ENCODE assay signal across 9 mouse cellular contexts in genomic region chr7:115000796-115001524, GRCm38 (mm10).
A peak's percentile ranks its signal among the peaks of the same experiment; 100 is the strongest.
DNase-seq lines count a peak whose midpoint lies in the region; ATAC-seq and TF ChIP-seq lines count a peak whose summit lies in the region.
"Had no signal": no experiment of that assay in that cellular context is flagged by ENCODE, and none has a peak within 500 bp of the region (broad histone marks: within the 10 kb centered on the region; RNA-seq: fewer than 3 reads in every experiment).

No protein-coding gene starts in this region.

- no peak for ATAC-seq in midbrain, postnatal 0 days (ENCODE audit: low FRiP score)
- ATAC-seq in midbrain, embryonic 13.5 days, result no peak
- ATAC-seq in heart, embryonic 12.5 days (ENCODE audit: insufficient number of reproducible peaks, low FRiP score), result no peak
- ATAC-seq in lung, embryonic 14.5 days (ENCODE audit: insufficient read depth), result peak; percentile 84; the same call in 1 of the 2 replicates
- no peak for ATAC-seq in liver, postnatal 0 days

- no peaks in the 10 kb centered on the region for H3K27me3 ChIP-seq in midbrain, postnatal 0 days (ENCODE audit: insufficient read depth, low read length)
- no peaks in the 10 kb centered on the region for H3K27me3 ChIP-seq in midbrain, embryonic 13.5 days
- no peaks in the 10 kb centered on the region for H3K27me3 ChIP-seq in heart, embryonic 12.5 days (replicated peaks)
- H3K27me3 ChIP-seq in lung, embryonic 14.5 days (ENCODE audit: insufficient read depth, low read length), result no peaks in the 10 kb centered on the region
- no peaks in the 10 kb centered on the region for H3K27me3 ChIP-seq in splenic B cell, adult 2 months (ENCODE audit: control insufficient read depth, insufficient read depth, low read length, poor library complexity, severe bottlenecking)
- H3K27me3 ChIP-seq in liver, postnatal 0 days (ENCODE audit: insufficient read depth, low read length), result no peaks in the 10 kb centered on the region
- H3K27me3 ChIP-seq in forebrain, embryonic 10.5 days (ENCODE audit: poor library complexity, severe bottlenecking), result no peaks in the 10 kb centered on the region
- H3K27me3 ChIP-seq: midbrain, embryonic 12.5 days had no signal

- H3K4me1 ChIP-seq in midbrain, postnatal 0 days (ENCODE audit: insufficient read depth, low read length), result no peaks in the 10 kb centered on the region
- H3K4me1 ChIP-seq in midbrain, embryonic 13.5 days (replicated peaks), result no peaks in the 10 kb centered on the region
- peaks cover 11% of the 10 kb centered on the region for H3K4me1 ChIP-seq in heart, embryonic 12.5 days (replicated peaks)
- H3K4me1 ChIP-seq in lung, embryonic 14.5 days (ENCODE audit: insufficient read depth), result peaks cover 8% of the 10 kb centered on the region; the same call in 1 of the 2 replicates
- H3K4me1 ChIP-seq in liver, postnatal 0 days (ENCODE audit: insufficient read depth), result no peaks in the 10 kb centered on the region
- H3K4me1 ChIP-seq in forebrain, embryonic 10.5 days, result no peaks in the 10 kb centered on the region
- H3K4me1 ChIP-seq: midbrain, embryonic 12.5 days had no signal

- H3K4me3 ChIP-seq in midbrain, postnatal 0 days (ENCODE audit: low read depth, low read length), result no peak overlapping the region
- H3K4me3 ChIP-seq in midbrain, embryonic 13.5 days (replicated peaks), result no peak overlapping the region
- H3K4me3 ChIP-seq in heart, embryonic 12.5 days, result no peak overlapping the region
- H3K4me3 ChIP-seq in lung, embryonic 14.5 days (ENCODE audit: low read depth, low read length), result no peak overlapping the region
- no peak overlapping the region for H3K4me3 ChIP-seq in liver, postnatal 0 days (ENCODE audit: low read depth, low read length)
- no peak overlapping the region for H3K4me3 ChIP-seq in forebrain, embryonic 10.5 days
- H3K4me3 ChIP-seq: midbrain, embryonic 12.5 days had no signal

- no peak overlapping the region for H3K9ac ChIP-seq in midbrain, postnatal 0 days (replicated peaks; ENCODE audit: low read length, poor library complexity, severe bottlenecking)
- H3K9ac ChIP-seq in midbrain, embryonic 13.5 days (replicated peaks), result no peak overlapping the region
- no peak overlapping the region for H3K9ac ChIP-seq in heart, embryonic 12.5 days
- H3K9ac ChIP-seq in lung, embryonic 14.5 days, result no peak overlapping the region
- H3K9ac ChIP-seq in liver, postnatal 0 days (replicated peaks), result no peak overlapping the region
- H3K9ac ChIP-seq: midbrain, embryonic 12.5 days had no signal

- DNase-seq in midbrain, postnatal 0 days (ENCODE audit: low spot score), result peak; percentile 53
- peak; percentile 79 for DNase-seq in lung, embryonic 14.5 days
- DNase-seq in splenic B cell, adult 2 months (ENCODE audit: low read depth, low spot score), result peak; percentile 75
- no peak for DNase-seq in thymus, postnatal 14 days
- DNase-seq in liver, postnatal 0 days, result no peak
- DNase-seq in forebrain, embryonic 10.5 days (ENCODE audit: extremely low spot score, low spot score), result no peak

- no peaks in the 10 kb centered on the region for H3K36me3 ChIP-seq in midbrain, postnatal 0 days (ENCODE audit: insufficient read depth, low read length)
- H3K36me3 ChIP-seq in midbrain, embryonic 13.5 days, result no peaks in the 10 kb centered on the region
- H3K36me3 ChIP-seq in heart, embryonic 12.5 days, result no peaks in the 10 kb centered on the region
- no peaks in the 10 kb centered on the region for H3K36me3 ChIP-seq in lung, embryonic 14.5 days (ENCODE audit: insufficient read depth)
- H3K36me3 ChIP-seq in splenic B cell, adult 2 months (ENCODE audit: control insufficient read depth, insufficient read depth, low read length, poor library complexity, severe bottlenecking), result no peaks in the 10 kb centered on the region
- no peaks in the 10 kb centered on the region for H3K36me3 ChIP-seq in liver, postnatal 0 days (replicated peaks; ENCODE audit: insufficient read depth, low read length)
- no peaks in the 10 kb centered on the region for H3K36me3 ChIP-seq in forebrain, embryonic 10.5 days (replicated peaks)
- H3K36me3 ChIP-seq: midbrain, embryonic 12.5 days had no signal

- 87% methylated on average over 7 of the region's 7 CpGs for WGBS in midbrain, postnatal 0 days
- 87% methylated on average over 7 of the region's 7 CpGs for WGBS in midbrain, embryonic 13.5 days
- WGBS in heart, embryonic 12.5 days, result 39% methylated on average over 7 of the region's 7 CpGs
- WGBS in lung, embryonic 14.5 days, result 36% methylated on average over 7 of the region's 7 CpGs
- WGBS in liver, postnatal 0 days (ENCODE audit: insufficient replicate concordance), result 46% methylated on average over 7 of the region's 7 CpGs
- WGBS in forebrain, embryonic 10.5 days, result 93% methylated on average over 7 of the region's 7 CpGs

- no peaks in the 10 kb centered on the region for H3K9me3 ChIP-seq in midbrain, postnatal 0 days (ENCODE audit: low read length)
- no peaks in the 10 kb centered on the region for H3K9me3 ChIP-seq in midbrain, embryonic 13.5 days
- H3K9me3 ChIP-seq in heart, embryonic 12.5 days (replicated peaks), result no peaks in the 10 kb centered on the region
- H3K9me3 ChIP-seq in lung, embryonic 14.5 days (ENCODE audit: low read depth, low read length), result no peaks in the 10 kb centered on the region
- H3K9me3 ChIP-seq in liver, postnatal 0 days (ENCODE audit: low read length), result no peaks in the 10 kb centered on the region
- no peaks in the 10 kb centered on the region for H3K9me3 ChIP-seq in forebrain, embryonic 10.5 days
- H3K9me3 ChIP-seq: midbrain, embryonic 12.5 days had no signal

- no peak for TF ChIP-seq CTCF in midbrain, postnatal 0 days (IDR thresholded peaks at IDR 0.05)
- no peak for TF ChIP-seq CTCF in lung, embryonic 14.5 days (IDR thresholded peaks at IDR 0.05; ENCODE audit: low read depth)
- no peak for TF ChIP-seq CTCF in liver, postnatal 0 days (IDR thresholded peaks at IDR 0.05; ENCODE audit: low read depth)

- no peak overlapping the region for H3K4me2 ChIP-seq in midbrain, postnatal 0 days (ENCODE audit: low read depth, low read length, poor library complexity, severe bottlenecking)
- no peak overlapping the region for H3K4me2 ChIP-seq in midbrain, embryonic 13.5 days (replicated peaks)
- H3K4me2 ChIP-seq in heart, embryonic 12.5 days, result no peak overlapping the region
- H3K4me2 ChIP-seq in lung, embryonic 14.5 days, result no peak overlapping the region
- H3K4me2 ChIP-seq in liver, postnatal 0 days (ENCODE audit: low read depth, low read length), result no peak overlapping the region
- H3K4me2 ChIP-seq: midbrain, embryonic 12.5 days had no signal

- H3K27ac ChIP-seq in midbrain, postnatal 0 days (ENCODE audit: low read depth, low read length), result no peak overlapping the region
- no peak overlapping the region for H3K27ac ChIP-seq in midbrain, embryonic 13.5 days
- H3K27ac ChIP-seq in heart, embryonic 12.5 days (ENCODE audit: poor library complexity, severe bottlenecking), result peak overlapping the region; percentile 2; the same call in 1 of the 2 replicates
- 0 out of 2 replicates have a peak overlapping the region, but pooled peaks have one; percentile 43 for H3K27ac ChIP-seq in lung, embryonic 14.5 days (ENCODE audit: low read depth)
- no peak overlapping the region for H3K27ac ChIP-seq in liver, postnatal 0 days (ENCODE audit: low read depth)
- no peak overlapping the region for H3K27ac ChIP-seq in forebrain, embryonic 10.5 days
- H3K27ac ChIP-seq: midbrain, embryonic 12.5 days had no signal

- no peak for TF ChIP-seq EP300 in liver, postnatal 0 days (IDR thresholded peaks at IDR 0.05; ENCODE audit: low read depth)

Comparison
In these comparisons a context has a peak if more than half of its experiments do, and no peak if none do; other contexts are left out.
1. DNase-seq: peak in midbrain, postnatal 0 days (single experiment), lung, embryonic 14.5 days (single experiment) and splenic B cell, adult 2 months (single experiment); none in thymus, postnatal 14 days (single experiment), liver, postnatal 0 days (single experiment) and forebrain, embryonic 10.5 days (single experiment).
2. H3K27ac ChIP-seq: peak in heart, embryonic 12.5 days (single experiment) and lung, embryonic 14.5 days (single experiment); none in midbrain, postnatal 0 days (single experiment), midbrain, embryonic 13.5 days (single experiment), liver, postnatal 0 days (single experiment) and forebrain, embryonic 10.5 days (single experiment).